Mouse (Mus musculus) brain, embryonic 14.5 days (tissue): ENCODE data around the gene Ralgapb. TPM values are rescaled to one million over a fixed set of nuclear protein-coding genes. Genes with fewer than 3 reads are reported as not detected.

Experiments used
- DNase-seq: peaks from one replicate; pipeline ENCODE4 v3.0.0-alpha.2; 2011; ENCODE audit warnings: low read depth
- CTCF ChIP-seq: fragments of 200-500 bp; IDR thresholded peaks from 2 replicates; pipeline ENCODE4 v1.5.1; 2012; ENCODE audit warnings: inconsistent platforms, mild to moderate bottlenecking, moderate library complexity, borderline replicate concordance; ENCODE audit not compliant: insufficient read depth, insufficient read length; ENCODE audit errors: extremely low read depth
- POLR2A ChIP-seq: fragments of 200-500 bp; IDR thresholded peaks from 2 replicates; pipeline ENCODE4 v1.6.1; 2012; ENCODE audit warnings: mild to moderate bottlenecking, inconsistent platforms, borderline replicate concordance; ENCODE audit not compliant: poor library complexity, insufficient read depth, insufficient read length, severe bottlenecking; ENCODE audit errors: extremely low read depth
- polyA plus RNA-seq: library from polyadenylated mRNA; depleted of rRNA; stranded (reverse); fragments of >200 nt; gene quantifications from 2 replicates; pipeline ENCODE4 v1.2.3, GENCODE M21; 2012

Ralgapb gene
- polyA plus RNA-seq, 1 experiment: 44.4 TPM

DNA sequence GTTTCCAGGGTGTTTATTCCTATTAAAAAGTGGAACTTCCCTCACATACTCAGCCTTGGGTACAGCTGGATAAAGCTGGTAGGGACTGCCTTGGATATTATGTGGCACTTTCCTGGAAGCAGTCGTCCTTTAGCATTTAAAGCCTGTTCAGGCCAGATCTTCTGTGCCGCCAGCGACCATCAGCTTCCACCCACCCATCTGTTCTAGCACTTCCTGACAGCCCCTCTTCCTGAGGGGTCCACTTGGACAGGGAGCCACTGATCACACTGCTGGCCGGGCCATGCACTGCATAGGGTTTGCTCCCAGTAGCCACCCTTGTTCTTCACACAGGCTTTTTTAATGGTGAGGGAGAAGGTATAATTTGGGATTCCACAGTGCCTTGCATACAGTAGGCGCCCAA is 88.8 kb downstream of the Ralgapb start:
- DNase-seq: no peak

DNA sequence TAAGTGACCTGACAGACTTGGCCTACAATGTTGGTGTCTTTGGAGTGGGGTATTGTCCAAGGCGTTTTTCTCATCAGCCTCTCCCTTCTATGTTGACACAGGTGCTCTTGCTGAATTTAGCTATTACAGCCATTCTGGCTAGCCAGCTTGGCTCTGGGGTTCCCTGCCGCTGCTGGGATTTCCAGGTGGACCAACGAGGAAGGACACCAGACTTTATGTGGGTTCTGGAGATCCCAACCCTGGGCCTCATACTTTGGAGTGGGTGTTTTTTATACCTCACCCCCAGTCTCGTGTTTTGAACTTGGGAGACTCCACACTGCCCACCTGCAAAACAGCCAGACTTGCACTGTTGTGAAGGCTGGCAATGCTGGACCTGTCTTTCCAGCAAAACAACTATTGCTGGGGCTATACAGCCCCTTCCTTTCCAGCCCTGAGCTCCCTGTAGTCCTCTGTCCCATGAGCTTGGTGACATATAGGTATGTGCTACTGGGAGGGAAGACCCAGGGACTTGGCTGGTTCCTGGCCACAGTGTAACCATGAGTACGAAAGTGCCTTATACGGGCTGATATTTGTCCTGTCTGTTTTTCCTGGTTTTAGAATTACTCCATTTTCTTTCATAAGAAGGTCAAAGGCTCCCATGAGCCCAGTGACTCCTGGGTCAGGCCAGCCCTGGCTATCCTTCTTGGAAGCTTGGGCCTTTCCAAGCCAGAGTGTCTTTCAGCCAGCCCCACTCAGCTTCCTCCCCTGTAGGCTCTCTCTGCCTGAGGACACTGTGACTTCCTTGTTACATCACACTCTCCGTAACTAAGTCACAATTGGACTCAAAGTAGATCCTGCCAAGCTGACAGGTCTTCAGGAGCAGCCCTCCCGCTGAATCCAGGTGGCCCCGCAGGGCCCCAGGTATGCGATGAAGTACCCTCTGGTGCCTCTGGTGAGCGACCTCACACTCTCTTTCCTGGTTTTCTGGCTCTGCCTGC is 92.5 kb downstream of the Ralgapb start, which contains the start of gene Adig:
Adig (plus strand) TSS at position 777 of the 977 bp plus-strand sequence.
- no peak for DNase-seq
- TF ChIP-seq POLR2A: no peak
- no peak for TF ChIP-seq CTCF

More for the DNA sequence above, 88.8 kb downstream of the Ralgapb start:
- TF ChIP-seq CTCF (no peak), POLR2A (no peak)

DNA sequence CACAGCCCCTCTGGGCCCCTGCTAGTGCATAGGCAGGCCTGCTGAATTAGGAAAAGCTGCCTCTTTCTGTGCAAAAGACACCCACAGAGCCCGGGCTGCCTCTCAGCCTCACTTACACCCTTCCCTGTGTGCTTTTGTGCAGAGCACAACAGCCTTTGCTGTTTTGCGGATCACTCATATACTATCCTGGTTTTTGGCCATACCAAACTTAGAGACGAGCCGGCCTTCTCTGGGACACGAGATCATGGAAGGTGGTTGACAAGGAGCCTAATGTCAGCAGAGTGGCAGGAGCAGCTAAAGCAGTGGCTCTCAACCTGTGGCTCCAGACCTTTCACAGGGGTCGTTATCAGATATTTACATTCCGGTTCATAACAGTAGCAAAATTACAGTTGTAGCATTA is 93.6 kb downstream of the Ralgapb start:
- no peak for DNase-seq
- no peak for TF ChIP-seq POLR2A
- no peak for TF ChIP-seq CTCF

DNA sequence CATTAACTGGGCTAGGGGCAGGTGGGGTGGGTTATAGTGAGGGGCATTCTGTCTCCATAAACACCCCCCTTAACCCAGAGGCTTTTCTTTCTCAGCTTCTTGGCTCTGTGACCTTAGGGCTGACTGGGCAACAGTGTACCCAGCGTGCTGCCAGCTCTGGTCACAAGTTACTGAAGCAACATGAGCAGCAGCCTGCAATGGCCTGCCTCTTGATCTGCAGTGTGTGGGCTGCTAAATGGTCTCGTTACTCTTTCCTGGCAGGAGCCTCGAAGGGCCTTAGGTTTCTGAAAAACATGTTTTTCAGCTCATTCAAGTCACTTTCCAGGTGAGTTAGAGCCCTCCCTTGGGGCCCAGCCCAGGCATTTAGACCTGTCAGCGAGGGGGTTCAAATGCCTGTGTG is 94.0 kb downstream of the Ralgapb start:
- DNase-seq: no peak

DNA sequence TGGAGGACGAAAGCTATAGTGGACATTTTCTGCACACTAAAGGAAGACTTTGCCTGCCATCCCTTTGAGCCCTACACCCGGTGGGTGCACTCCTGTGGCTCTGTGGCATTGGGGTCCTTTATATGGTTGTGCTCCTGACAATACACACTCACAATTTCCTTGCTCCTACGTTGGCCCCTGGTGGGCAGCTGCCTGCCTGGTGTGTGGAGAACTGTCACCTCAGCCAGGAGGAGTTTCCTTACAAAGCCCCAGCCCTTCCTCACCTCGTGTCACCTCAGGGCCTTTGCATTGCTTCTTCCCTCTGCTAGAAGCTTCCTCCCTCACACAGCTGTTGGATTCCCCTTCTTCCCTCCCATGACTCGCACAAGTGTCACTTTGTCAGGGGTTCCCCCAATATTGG is 96.8 kb downstream of the Ralgapb start:
- TF ChIP-seq CTCF: no peak
- no peak for TF ChIP-seq POLR2A
- DNase-seq: no peak

More for the DNA sequence above, 94.0 kb downstream of the Ralgapb start:
- no peak for TF ChIP-seq CTCF
- TF ChIP-seq POLR2A: no peak

DNA sequence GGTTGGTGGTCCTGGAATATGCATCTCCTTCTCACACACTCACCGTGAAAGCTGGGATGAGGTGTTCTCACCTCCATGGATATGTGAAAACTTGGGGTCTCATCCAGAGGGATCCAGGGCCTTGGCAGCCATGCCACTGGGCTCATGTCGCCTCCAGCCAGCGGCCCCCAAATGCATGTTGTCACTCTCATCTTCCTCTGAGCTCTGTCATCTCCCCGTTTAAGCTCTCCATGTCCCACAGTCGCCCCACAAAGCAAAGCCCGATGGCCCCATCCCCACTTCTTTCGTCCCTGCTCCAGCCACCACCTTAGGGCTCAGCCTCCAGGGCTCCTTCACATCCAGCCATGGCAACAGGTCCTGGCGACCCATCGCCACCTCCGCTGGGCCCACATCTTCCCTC is 97.4 kb downstream of the Ralgapb start:
- TF ChIP-seq CTCF (no peak), POLR2A (no peak)
- DNase-seq: no peak

DNA sequence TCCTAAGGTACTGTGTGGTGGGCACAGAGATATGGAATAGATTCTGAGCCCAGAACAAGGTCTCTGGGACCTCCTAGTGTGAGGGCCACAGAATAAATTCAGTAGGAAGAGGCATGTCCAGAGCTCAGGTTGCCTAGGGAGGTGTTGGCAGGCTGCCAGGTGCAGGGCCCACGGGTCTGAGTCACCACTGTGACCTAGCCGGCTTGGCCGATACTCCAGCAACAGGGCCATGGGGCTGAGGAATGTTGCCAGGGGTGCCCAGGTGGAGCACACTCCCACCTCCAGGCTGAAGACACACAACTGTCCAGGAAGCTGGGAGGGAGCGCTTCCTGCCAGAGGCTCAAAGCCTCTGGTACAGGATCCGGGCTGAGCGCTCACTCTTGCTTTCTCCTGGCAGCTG is 101.0 kb downstream of the Ralgapb start:
- DNase-seq: no peak
- TF ChIP-seq POLR2A (no peak), CTCF (no peak)

DNA sequence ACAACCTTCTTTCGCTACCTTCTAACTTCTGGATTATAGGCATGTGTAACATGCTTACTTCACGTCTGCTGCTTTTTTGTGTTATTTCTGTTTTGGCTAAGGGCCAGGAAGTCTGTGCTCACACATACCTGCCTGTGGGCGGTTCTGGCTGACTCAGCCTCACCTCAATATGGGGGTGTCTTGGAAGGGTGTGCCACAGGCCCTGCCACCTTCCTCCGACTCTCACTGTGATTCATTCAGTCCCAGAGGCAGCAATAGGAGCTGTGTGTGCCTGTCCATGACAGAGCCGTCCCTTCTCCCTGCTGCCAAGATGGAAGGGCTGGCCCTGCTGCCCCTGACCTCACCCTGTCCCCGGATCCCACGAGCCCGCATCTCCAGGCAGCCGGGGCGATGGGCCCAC is 102.9 kb downstream of the Ralgapb start, which contains the start of gene Arhgap40:
Arhgap40 (plus strand) TSS at position 269 of the 400 bp plus-strand sequence.
- no peak for DNase-seq
- TF ChIP-seq POLR2A (no peak), CTCF (no peak)

DNA sequence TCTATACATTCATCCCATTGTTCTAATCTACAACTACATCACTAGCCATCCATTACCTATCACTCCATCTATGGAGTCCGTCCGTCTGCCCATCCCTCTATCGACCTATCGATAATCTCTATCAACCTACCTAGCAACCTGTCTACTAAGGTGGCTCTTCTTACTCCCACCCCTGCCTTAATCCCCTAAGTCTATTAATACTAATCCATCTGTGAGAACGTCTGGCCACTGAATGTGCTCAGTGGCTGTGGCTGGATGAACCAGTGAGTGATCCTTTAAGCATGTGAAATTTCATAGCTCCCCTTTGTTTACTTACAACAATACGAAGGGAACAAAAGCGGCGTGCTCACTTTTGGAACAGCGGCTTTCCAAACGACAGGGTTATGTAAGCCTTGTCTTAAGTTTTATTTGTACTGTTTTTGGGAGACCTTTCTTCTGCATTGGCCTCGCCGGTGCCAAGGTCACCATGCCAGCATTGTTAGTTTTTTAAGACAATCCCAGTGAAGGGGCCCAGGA is 104.2 kb downstream of the Ralgapb start:
- TF ChIP-seq CTCF: no peak
- DNase-seq: no peak

DNA sequence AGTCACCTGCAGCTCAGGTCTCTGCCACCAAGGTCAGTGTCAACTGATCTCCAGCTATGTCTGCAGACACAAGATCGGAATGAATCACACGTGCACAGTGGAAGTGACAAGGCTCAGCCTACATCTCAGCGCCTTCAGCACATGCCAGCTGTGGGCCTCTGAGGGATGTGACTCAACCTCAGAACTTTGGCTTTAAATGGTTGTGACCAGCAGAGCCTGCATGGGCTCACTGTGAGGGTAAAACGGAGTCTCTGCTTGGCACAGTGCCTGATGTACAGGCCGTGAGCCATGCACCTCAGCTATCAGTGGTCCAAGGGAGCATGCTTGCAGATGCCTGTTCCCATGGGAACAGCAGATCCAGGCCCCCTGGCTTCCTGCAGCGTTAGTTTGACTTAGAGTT is 108.9 kb downstream of the Ralgapb start:
- no peak for TF ChIP-seq POLR2A
- TF ChIP-seq CTCF: no peak
- no peak for DNase-seq

DNA sequence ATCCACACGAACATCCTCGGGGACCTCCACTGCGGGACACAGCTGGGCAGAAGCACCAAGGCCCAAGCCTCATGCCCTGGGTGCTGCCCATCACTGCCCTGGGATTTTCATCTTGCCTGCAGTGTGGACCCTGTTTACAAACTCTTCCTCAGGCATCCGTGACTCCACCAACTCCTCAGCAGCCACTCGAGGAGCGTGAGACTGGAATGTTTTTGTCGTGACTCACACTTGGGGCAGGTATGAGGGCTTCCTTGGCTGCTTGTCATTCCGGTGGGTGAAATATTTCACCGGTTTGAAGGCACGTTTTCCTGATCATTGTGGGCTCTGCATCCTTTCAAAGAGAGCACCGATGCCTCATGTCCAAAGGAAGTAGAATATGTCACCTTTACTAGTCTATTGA is 109.4 kb downstream of the Ralgapb start:
- TF ChIP-seq CTCF: no peak
- no peak for TF ChIP-seq POLR2A
- DNase-seq: no peak
